Mouse (Mus musculus) embryonic facial prominence, embryonic 11.5 days (tissue): ENCODE results near the gene Hykk. TPM values are rescaled to one million over a fixed set of nuclear protein-coding genes. Genes with fewer than 3 reads are reported as not detected.

ENCODE experiments used
- ATAC-seq: fragments of 200-750 bp; cut with Nextera tagmentation; replicated peaks from 2 replicates; pipeline ENCODE4 v1.8.0; 2017; ENCODE audit warnings: low read depth; ENCODE audit not compliant: insufficient number of reproducible peaks, low FRiP score, low TSS enrichment
- DNase-seq: peaks from one replicate; pipeline ENCODE4 v3.0.0-alpha.2; 2015; ENCODE audit warnings: low spot score
- H3K27ac ChIP-seq: fragments of 300-500 bp; sonication (generic); replicated peaks from 2 replicates; pipeline ENCODE4 v1.5.1; 2014; ENCODE audit warnings: mild to moderate bottlenecking, low read depth, low read length, control low read depth
- H3K27me3 ChIP-seq: fragments of 300-500 bp; sonication (generic); 2 replicates; pipeline ENCODE4 v1.6.1; 2014; ENCODE audit warnings: mild to moderate bottlenecking, low read length, moderate library complexity, mixed read lengths; ENCODE audit not compliant: control insufficient read depth, insufficient read depth
- H3K36me3 ChIP-seq: fragments of 300-500 bp; sonication (generic); replicated peaks from 2 replicates; pipeline ENCODE4 v1.6.1; 2014; ENCODE audit warnings: low read depth, mild to moderate bottlenecking, low read length, moderate library complexity, mixed read lengths; ENCODE audit not compliant: control insufficient read depth, insufficient read depth
- H3K4me1 ChIP-seq: fragments of 300-500 bp; sonication (generic); 2 replicates; pipeline ENCODE4 v1.6.1; 2014; ENCODE audit warnings: low read length, mixed read lengths; ENCODE audit not compliant: control insufficient read depth, insufficient read depth
- H3K4me2 ChIP-seq: fragments of 300-500 bp; sonication (generic); 2 replicates; pipeline ENCODE4 v1.6.1; 2014; ENCODE audit warnings: low read depth, mild to moderate bottlenecking, control low read depth, low read length, moderate library complexity
- H3K4me3 ChIP-seq: fragments of 300-500 bp; sonication (generic); 2 replicates; pipeline ENCODE4 v1.5.1; 2014; ENCODE audit warnings: low read depth, low read length, control low read depth
- H3K9ac ChIP-seq: fragments of 300-500 bp; sonication (generic); replicated peaks from 2 replicates; pipeline ENCODE4 v1.6.1; 2014; ENCODE audit warnings: mild to moderate bottlenecking, control low read depth, low read length
- H3K9me3 ChIP-seq: fragments of 300-500 bp; sonication (generic); replicated peaks from 2 replicates; pipeline ENCODE4 v1.6.1; 2016; ENCODE audit warnings: mild to moderate bottlenecking, low read length, inconsistent platforms, mixed read lengths; ENCODE audit not compliant: control insufficient read depth
- WGBS: fragments of 180-500 bp; shearing (Covaris S2); extraction: QIAGEN DNeasy Blood & Tissue Kit; methylation state at CpG from one replicate; pipeline ENCODE4 v1.1.7; 2014; 5-methylcytosine and 5-hydroxymethylcytosine counted together
- polyA plus RNA-seq: library from polyadenylated mRNA; unstranded; fragments of >200 nt; fragmentation: Nextera tagmentation; extraction: Ambion mirVana; gene quantifications from 2 replicates; pipeline ENCODE4 v1.2.1, GENCODE M21; 2014

Hykk gene
- polyA plus RNA-seq = 5.8 and 6.1 TPM in 2 replicates

GRCm38 (mm10) chr9:54917010-54917677 is at the start of gene Hykk:
Gene Hykk, plus strand, starts transcription at chr9:54917283.
- H3K27ac ChIP-seq = peak within 1 kb of the TSS; percentile 7; the same call in 1 of the 2 replicates
- peak within 1 kb of the TSS; percentile 76 for H3K4me2 ChIP-seq
- H3K36me3 ChIP-seq = no peaks in the 10 kb centered on the region
- ATAC-seq (peak; percentile 99), DNase-seq (peak; percentile 95)
- H3K4me1 ChIP-seq = no peaks in the 10 kb centered on the region
- peak within 1 kb of the TSS; percentile 67 for H3K4me3 ChIP-seq
- peak within 1 kb of the TSS; percentile 59 for H3K9ac ChIP-seq
- whole genome bisulfite sequencing = under 1% methylated on average over 34 of the region's 34 CpGs
- no peaks in the 10 kb centered on the region for H3K27me3 ChIP-seq
- no peaks in the 10 kb centered on the region for H3K9me3 ChIP-seq

GRCm38 (mm10) chr9:54878759-54879158 is 38.3 kb upstream of the Hykk start:
- no peak overlapping the region for H3K4me3 ChIP-seq
- WGBS = 100% methylated on average over 1 of the region's 1 CpGs
- H3K27me3 ChIP-seq = no peaks in the 10 kb centered on the region
- DNase-seq (no peak), ATAC-seq (no peak)
- no peak overlapping the region for H3K4me2 ChIP-seq
- H3K9me3 ChIP-seq = no peaks in the 10 kb centered on the region
- H3K27ac ChIP-seq = no peak overlapping the region
- H3K36me3 ChIP-seq = peaks cover 3% of the 10 kb centered on the region; the same call in 1 of the 2 replicates
- no peak overlapping the region for H3K9ac ChIP-seq
- H3K4me1 ChIP-seq = no peaks in the 10 kb centered on the region

DNA sequence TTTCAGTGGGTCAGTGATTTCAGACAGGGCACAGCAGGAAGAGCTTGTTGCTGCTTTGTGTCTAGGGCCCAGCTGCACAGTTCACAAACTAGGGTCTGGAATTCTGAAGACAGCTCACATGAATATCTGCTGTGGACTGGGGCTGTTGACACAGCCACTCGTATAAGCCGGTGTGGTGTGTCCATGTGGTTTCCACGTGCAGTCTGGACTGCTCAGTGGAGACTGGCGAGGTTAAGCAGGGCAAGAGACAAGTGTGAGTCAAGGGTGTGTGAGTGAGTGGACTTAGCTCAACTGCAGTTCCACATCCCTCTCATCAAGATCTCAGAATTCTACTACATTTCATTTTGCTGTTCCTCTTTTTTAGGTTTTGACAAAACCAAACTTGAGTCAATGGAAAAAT is 25.0 kb upstream of the Hykk start:
- Histone ChIP-seq H3K4me3 (no peak overlapping the region), H3K9ac (no peak overlapping the region), H3K4me1 (no peaks in the 10 kb centered on the region), H3K36me3 (peaks cover 8% of the 10 kb centered on the region), H3K9me3 (no peaks in the 10 kb centered on the region), H3K27ac (no peak overlapping the region), H3K4me2 (no peak overlapping the region), H3K27me3 (no peaks in the 10 kb centered on the region)
- 87% methylated on average over 4 of the region's 4 CpGs for WGBS
- DNase-seq (no peak), ATAC-seq (no peak)

DNA sequence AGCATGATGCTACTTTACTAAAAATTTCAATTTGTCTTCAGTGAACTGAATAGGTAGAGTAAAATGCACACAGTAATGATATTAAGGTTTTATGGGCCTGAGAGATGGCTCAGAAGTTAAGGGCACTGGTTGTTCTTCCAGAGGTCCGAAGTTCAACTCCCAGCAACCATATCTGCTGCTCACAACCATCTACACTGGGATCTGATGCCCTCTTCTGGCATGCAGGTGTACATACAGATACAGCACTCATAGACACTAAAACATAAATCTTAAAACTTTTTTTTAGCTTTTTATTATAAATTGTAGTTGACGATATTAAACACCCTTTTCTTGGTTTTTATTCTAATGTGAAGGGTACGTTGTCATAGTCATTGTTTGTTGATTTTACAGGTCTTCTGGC is 20.0 kb upstream of the Hykk start:
- H3K36me3 ChIP-seq = peaks cover 5% of the 10 kb centered on the region

GRCm38 (mm10) chr9:54909446-54909845 is 7.6 kb upstream of the Hykk start:
- Histone ChIP-seq H3K9me3 (no peaks in the 10 kb centered on the region), H3K27ac (no peak overlapping the region), H3K27me3 (no peaks in the 10 kb centered on the region), H3K36me3 (peaks cover 5% of the 10 kb centered on the region), H3K4me1 (no peaks in the 10 kb centered on the region), H3K4me2 (no peak overlapping the region), H3K9ac (no peak overlapping the region), H3K4me3 (no peak overlapping the region)
- DNase-seq (no peak), ATAC-seq (no peak)
- 96% methylated on average over 5 of the region's 5 CpGs for WGBS

More for the DNA sequence above, 20.0 kb upstream of the Hykk start:
- H3K27me3 ChIP-seq = no peaks in the 10 kb centered on the region
- no peak overlapping the region for H3K9ac ChIP-seq
- no peaks in the 10 kb centered on the region for H3K4me1 ChIP-seq
- no peak overlapping the region for H3K4me2 ChIP-seq
- no peak for DNase-seq
- WGBS = 89% methylated on average over 3 of the region's 3 CpGs
- no peak for ATAC-seq
- no peak overlapping the region for H3K4me3 ChIP-seq
- H3K9me3 ChIP-seq = no peaks in the 10 kb centered on the region
- no peak overlapping the region for H3K27ac ChIP-seq

DNA sequence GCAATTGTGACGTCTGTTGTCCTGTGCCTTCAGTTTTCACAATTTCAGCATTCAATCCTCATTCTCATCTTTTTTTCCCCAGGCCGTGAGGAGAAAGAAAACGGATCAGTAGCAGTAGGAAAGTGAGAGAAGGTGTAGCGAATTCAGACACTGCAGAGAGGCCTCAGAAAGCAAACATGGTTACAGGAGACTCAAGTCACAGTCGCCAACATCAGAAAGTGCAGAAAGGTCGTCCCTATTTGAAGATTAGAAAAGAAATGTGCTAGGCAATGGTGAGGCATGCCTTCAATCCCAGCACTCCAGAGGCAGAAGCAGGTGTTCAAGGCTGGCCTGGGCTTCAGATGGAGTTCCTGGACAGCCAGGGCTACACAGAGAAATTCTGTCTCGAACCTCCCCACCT is 1.5 kb upstream of the Hykk start:
- Histone ChIP-seq H3K4me1 (no peaks in the 10 kb centered on the region), H3K4me2 (no peak overlapping the region), H3K27me3 (no peaks in the 10 kb centered on the region), H3K9me3 (no peaks in the 10 kb centered on the region), H3K36me3 (no peaks in the 10 kb centered on the region), H3K9ac (no peak overlapping the region), H3K4me3 (no peak overlapping the region), H3K27ac (no peak overlapping the region)
- ATAC-seq = no peak
- 61% methylated on average over 7 of the region's 7 CpGs for WGBS
- DNase-seq = no peak

GRCm38 (mm10) chr9:54916401-54916800 is 682 bp upstream of the Hykk start:
- WGBS = 77% methylated on average over 8 of the region's 8 CpGs
- no peaks in the 10 kb centered on the region for H3K9me3 ChIP-seq
- H3K4me2 ChIP-seq = peak overlapping the region; percentile 23
- no peak overlapping the region for H3K27ac ChIP-seq
- no peaks in the 10 kb centered on the region for H3K36me3 ChIP-seq
- no peak overlapping the region for H3K4me3 ChIP-seq
- H3K9ac ChIP-seq = no peak overlapping the region
- H3K27me3 ChIP-seq = no peaks in the 10 kb centered on the region
- no peak; the same call in 1 of the 2 replicates for ATAC-seq
- no peak for DNase-seq
- H3K4me1 ChIP-seq = no peaks in the 10 kb centered on the region

- ATAC-seq (no peak), DNase-seq (no peak)
- no peaks in the 10 kb centered on the region for H3K27me3 ChIP-seq
- H3K4me1 ChIP-seq = no peaks in the 10 kb centered on the region
- H3K27ac ChIP-seq = no peak overlapping the region
- no peaks in the 10 kb centered on the region for H3K9me3 ChIP-seq
- H3K4me2 ChIP-seq = no peak overlapping the region
- no peak overlapping the region for H3K4me3 ChIP-seq
- no peak overlapping the region for H3K9ac ChIP-seq
- H3K36me3 ChIP-seq = no peaks in the 10 kb centered on the region
- WGBS = 79% methylated on average over 2 of the region's 2 CpGs
Observed at GRCm38 (mm10) chr9:54918191-54918590, 1.1 kb downstream of the Hykk start.
